Mouse (Mus musculus): Measurements from ENCODE around the gene Frmd8.

The Frmd8 gene

DNA sequence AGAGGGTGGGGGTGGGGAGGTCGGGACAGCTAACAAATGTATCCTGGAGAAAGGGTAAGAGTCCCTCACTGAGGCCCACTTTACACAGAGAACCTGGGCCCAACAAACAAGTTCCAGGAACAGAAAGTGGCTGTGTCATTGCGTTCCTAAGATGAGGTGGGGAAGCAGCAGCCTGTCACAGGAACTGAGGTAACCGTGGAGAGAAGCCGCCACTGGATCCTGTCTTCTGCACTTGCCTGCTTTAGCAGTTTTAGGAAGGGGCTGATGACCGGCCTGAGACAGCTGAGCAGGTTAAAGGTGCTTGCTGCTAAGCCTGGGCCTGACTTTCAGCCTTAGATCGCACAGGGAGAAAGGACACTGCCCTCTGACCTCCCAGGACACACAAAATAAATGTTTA, 68.3 kb downstream of the Frmd8 start:
- in situ Hi-C loops (cut with MboI): no loop called here

DNA sequence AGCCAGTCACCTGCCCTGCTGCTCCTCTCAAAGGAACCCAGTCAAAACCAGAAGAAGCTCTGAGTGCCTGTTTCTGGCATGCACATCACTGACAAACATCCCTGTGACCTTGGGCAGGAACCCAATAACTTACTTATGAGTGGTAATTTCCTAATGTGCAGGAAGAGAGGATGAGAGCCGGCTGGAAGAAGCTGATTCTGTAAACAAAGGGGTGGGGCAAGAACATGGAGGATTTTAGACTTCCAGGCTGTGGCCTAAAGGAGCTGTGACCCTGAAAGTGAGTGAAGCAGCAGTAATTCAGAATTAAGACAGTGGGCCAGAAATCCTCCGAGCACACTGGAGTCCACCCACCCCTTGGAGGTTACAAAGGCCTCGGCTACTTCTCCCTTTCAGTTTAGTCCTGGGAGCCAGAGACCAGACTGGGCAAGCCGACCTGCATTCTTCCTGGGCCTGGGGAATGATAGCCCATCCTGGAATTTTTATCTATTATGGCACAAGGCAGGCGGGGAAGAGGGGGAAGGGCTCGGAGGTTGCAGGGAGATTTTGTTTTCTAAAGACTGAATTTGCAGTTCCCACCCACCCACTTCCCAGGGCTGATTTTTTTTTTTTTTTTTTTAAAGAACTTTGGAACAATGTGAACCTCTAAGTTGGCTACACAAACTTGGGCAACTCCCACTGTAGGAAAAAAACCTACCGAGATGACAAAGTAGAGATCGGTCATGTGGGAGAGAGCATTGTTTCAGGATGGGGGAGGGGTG, 68.8 kb downstream of the Frmd8 start:
- in situ Hi-C loops (cut with MboI): no loop called here

DNA sequence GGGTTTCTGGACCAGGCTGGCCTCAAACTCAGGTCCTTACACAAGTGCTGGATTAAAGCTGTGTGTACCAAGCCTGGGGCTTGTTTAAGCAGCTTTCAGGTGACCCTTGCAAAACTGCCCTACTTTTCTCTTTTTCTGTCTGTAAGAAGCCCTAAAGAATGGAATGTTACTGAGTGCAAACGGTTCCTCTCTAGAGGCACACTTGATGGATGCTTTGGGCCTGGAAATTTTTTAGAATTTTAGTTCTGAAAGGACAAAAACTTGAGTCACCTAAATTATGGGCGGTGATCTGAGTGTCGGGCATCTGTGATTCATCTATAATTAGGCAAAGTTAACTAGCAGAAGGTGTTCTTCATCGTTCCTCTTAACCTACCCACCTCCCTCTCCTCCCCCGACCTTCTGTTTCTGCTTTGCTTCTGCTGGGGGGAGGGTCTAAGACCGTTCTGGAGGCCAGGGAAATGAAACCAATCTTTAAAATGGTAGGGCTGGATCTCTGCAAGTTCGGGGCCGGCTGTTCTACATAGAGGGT, 70.6 kb downstream of the Frmd8 start:
- in situ Hi-C loops (cut with MboI): no loop called here

DNA sequence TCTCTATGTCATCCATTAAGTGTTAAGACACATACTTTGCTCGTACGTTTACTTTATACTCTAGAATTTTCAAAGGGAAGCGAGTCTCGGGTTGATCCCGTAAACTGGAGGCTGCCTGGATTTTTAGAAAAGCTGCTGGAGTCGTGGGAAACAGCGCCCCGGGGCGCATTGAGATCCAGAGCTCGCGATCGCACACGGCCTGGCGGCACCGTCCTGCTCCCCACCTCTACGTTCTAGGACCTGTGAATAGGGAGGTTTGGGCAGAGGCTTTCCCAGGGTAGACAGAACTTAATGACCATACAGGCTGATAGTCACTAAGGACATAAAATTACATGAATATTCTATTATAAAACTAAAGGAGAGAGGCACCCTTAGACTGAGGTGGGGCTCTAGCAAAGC, 71.2 kb downstream of the Frmd8 start:
- in situ Hi-C loops (cut with MboI): no loop called here

DNA sequence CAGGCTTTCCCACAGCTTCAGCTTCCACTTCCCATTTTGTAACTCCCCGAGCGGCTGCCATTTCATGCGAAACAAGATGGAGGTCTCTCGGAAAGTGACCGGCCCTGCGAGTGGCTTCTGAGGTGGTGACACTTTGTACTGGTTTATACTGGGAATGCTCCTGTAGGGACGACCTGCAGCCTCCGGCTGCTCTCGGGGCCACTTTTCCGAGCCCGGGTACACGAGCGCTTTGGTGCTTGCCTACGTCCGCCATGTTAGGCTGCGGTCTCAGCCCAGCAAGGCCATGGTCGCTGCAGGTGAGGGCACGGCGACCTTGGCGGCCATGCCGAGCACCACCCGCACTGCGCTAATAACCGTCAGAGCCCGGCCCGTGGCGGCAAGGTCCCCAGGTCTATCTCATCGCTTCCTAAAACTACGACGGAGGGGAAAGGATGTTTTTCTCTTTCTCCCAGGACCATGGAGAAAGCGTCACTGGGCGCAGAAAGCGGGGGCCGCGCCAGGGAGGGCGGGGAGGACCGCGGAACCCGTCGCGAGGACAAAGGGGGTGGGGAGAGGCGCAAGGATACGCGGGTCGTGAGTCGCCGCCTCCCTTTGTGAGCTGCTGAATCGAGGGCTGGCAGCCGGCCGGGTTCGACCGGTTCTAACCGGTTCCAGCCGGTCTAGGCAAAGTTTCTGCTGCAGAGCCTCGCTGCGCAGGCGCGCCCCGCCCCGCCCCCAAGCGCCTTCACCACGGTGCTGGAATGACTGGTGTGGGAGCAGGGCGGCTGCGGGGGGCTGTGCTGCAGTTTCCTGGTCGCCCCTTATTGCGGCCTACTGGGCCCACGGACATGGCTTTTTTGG, 71.8 kb downstream of the Frmd8 start:
- in situ Hi-C loops (cut with MboI): no loop called here

DNA sequence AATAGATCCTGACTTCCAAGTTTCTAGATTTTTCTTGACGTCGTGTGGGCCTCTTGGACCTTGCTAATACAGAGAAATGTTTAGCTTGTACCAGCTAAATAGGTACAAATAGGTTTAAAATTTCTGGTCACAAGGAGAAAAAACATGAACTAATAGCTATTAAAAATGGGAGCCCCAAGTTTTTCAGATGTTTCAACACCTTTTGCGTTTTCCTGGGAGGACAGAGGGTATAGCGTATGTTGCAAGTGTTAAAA, 72.4 kb downstream of the Frmd8 start:
- in situ Hi-C loops (cut with MboI): no loop called here

DNA sequence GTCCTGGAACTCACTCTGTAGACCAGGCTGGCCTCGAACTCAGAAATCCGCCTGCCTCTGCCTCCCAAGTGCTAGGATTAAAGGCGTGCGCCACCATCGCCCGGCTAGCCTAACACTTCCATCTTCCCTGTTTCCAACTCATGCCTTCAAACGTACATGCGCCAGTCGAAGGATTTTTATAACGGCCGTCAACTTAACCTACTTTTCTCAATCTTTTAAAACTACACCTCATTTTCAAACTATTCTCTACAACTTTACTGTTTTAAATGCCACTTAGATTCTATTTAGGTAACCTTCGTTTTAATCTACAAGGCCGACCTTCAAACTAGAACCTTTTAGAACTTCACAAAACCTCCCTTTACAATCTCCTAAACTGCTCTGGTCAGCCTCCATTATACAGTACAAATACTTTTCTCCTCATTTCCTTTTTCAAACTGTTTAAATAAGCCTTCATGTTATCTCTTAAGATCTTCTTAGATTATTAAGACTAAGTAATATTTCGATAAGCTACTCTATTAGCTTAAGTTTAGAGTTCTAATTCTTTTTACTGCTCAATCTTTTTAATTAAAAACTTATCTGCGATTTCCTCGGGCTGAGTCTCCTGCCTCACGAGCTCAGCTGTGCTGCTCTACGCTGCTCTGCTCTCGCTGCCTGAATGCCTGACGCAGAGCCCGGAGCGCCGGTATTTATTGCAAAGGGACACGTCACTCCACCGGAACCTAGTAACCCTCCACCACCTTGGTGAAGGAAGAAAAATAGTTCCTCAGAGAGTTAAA, 72.9 kb downstream of the Frmd8 start:
- in situ Hi-C loops (cut with MboI): no loop called here

DNA sequence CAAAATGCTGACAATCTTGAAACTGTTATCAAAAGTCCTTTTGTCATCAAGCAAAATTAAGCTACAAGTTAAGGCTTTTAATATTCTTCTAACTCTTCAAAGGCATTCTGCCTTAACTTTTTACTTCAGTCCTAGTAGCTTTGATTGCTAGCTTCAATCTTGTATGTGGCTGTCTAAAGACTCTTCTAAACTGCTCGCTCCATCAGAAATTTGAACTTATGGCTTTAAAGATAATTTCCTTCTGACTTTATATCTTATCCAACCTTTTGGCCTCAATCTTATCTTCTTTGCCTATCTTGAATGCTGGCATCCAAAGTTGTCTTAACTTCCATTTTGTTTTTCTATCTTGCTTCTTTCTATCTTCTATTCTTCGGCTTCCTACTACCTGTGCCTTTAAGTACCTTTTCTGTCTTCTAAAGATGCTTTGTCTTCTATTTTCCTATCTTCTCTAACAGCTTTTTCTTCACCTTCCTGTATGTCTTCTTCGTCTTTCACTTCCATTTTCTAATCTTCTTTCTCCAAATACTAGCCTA, 73.6 kb downstream of the Frmd8 start:
- in situ Hi-C loops (cut with MboI): no loop called here

DNA sequence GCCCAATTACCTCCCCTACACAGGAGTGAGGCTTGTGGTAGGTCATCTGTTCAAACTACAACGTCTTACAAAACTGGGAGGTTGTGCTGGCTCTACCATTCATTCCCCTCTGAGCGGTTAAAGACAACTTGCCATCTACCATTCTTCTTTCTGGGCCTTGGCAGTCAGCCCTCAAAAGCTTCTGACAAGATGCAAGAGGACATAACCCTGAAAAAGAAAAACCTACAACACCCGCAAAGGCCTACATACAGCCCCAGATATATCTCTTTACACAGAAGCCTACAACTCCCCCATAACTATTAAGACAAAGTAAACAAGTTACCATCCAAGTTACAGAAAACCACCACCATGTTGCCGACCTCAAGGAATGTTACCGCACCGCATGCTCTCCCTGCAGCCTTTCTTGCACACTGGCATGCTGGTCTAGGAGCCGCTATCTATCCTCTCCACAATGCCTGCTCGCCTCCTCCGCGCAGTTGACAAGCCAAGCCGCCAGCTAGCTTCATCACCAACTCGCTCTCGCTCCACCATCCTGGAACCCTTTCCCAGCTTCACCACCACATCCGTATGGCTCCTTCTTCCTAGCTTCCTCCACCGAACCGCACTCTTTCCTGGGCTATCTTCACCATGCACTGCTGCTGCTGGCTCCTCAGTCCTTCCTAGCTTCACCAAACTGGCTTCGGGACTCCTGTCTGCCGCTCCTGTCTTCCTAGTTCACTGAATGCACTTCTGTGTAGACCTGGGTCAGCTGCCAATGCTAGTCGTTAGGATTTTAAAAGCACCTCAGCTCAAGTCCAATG, 74.2 kb downstream of the Frmd8 start:
- in situ Hi-C loops (cut with MboI): no loop called here

DNA sequence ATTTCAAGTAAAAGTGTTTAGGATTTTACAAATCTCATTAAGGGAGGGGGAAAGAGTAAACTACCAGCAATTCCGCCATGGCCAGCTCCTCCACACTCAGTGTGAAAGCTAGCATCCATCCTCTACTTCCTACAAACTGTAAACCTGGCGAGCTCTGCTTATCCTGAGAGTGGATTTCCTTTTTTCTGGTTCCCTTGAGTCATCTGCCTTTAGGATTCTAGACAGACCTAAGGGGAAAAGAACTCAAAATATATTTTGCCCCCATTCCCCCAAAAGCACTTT, 74.8 kb downstream of the Frmd8 start:
- in situ Hi-C loops (cut with MboI): no loop called here

All from mature B cell (primary cell).